Mouse (Mus musculus): Measurements from ENCODE around the gene Rpl14. TPM values are rescaled to one million over a fixed set of nuclear protein-coding genes. Genes with fewer than 3 reads are reported as not detected.

The Rpl14 gene
- polyA plus RNA-seq, 1 experiment = 382 TPM

DNA sequence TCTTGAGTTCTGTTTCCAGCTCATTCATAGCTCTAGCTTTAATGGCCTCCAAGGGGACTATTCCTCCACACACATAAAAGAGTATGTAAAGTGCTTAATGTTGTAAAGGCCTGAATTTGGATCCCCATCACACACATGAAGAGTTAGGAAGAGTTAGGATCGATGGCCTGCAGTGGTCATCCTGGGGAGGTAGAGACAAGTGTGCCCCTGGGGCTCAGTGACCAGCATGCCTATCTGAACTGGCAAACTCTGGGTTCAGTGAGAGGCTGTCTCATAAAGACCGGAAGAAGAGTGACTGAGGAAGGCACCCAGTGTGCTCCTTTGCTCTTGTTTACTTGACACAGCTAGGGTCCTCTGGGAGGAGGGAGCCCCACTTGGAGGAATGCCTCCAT, 914 bp upstream of the Rpl14 start:
- DNase-seq (ENCODE audit: extremely low spot score in 1 of 2, low spot score in 1 of 2) = no peak

DNA sequence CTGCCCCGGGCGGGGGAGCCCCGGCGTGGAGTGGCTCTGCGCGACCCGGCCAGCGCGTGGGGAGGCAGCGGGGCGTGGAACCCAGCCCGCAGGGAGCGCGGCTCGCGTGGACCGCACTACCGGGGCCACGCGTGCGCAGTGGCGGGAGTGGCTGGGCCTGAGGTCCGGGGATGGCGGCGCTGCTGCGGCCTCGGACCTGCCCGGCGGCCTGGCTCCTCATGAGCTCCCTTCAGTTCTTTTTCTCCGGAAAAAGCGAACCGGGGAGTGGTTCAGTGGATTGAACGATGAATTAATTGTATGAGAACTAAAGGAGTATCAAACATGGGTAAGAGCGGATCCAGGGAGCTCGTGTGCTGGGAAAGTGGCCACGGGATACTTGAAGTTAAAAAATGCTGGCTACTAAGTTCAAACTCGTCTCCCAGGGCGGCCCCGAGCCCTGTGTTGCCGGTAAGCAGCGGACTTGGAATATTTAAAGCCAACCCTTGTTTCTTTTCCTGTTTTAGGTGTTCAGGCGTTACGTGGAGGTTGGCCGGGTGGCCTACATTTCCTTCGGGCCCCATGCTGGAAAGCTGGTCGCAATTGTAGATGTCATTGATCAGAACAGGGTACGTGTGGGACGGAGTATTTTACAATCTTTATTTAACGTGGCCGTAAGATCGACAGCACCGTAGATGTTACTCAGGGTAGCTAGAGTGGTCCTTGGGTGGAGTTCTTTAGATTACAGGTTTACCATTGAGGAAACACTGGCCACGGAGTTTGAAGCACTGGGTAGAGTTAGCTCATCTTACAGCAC, 545 bp downstream of the Rpl14 start:
- no peak for DNase-seq (ENCODE audit: extremely low spot score in 1 of 2, low spot score in 1 of 2)

DNA sequence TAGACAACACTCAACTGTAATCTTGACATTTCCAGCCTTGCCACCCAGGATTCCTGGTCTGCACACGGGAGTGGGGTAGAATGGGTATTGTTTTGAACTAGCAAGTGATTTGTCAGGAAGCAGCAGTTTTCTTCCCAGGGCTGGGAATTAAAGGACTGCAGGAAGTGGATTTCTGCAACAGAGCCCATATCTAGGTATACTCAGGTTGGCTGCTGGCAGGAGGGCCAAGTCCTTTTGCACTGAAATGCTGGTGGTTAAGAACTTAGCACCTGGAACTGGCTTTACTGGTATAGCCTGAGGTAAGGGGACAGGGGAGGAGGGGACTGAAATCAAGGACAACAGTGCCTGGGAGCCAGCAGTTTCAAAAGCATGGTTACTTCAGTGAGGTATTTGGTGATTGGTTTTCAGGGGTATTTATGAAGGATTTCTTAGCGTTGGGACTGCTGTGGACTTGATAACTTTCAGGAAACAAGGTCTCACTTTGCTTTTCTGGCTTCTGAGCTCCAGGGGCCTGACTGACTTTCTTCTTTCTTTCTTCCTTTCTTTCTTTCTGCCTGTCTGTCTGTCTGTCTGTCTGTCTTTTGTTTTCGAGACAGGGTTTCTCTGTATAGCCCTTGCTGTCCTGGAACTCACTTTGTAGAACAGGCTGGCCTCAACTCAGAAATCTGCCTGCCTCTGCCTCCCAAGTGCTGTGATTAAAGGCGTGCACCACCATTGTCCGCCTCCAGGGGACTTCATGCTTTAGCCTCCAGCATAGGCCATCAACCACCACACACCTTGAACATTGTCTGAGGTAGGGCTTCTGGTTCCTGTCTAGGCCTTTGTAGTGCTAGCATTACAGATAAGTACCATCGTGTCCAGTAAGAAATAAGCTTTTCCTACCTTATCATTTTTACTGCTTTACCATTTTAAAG, 4.8 kb downstream of the Rpl14 start:
- DNase-seq (ENCODE audit: extremely low spot score in 1 of 2, low spot score in 1 of 2) = no peak

DNA sequence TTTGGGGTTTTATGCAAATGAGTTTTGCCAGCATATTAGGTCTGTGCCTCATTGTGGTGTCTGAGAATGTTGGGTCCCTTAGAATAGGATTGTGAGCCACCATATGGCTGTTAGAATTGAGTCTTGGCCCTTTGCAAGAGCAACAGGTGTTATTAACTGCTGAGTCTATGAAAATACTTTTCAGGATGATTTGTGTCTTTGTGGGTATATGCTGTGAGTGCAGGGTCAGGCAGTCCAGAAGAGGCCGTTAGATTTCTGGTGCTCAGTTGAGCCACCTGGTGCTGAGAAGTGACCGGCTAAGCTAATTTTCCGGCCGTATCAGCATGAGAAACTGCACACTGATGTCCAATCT, 5.4 kb downstream of the Rpl14 start:
- no peak for DNase-seq (ENCODE audit: extremely low spot score in 1 of 2, low spot score in 1 of 2)

DNA sequence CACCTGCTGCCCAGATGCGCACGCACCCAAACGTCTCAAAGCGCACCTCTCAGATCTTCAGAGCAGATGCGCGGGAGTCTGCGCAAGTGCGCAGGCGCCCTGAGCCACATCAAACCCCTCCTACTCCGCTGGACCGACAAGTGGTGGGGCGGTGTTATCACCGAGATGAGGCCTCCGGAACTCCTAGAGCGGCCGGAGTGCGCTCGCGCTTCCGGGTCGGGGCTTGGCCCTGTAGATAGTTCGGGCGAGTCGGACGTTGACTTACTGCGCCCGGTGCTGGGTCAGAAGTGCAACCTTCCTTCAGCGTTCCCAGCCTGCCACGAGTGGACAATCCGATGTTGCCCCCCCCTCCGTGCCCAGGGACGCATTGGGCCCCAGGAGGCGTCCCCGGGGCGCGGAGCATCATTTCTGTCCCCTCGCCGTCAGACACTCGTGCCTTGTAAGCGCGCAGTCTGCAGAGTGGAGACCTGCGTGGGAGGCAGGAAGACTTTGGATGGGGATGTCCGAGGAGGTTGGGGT, 5.9 kb downstream of the Rpl14 start:
- peak; percentile 75 to 88 for DNase-seq (ENCODE audit: extremely low spot score in 1 of 2, low spot score in 1 of 2)

DNA sequence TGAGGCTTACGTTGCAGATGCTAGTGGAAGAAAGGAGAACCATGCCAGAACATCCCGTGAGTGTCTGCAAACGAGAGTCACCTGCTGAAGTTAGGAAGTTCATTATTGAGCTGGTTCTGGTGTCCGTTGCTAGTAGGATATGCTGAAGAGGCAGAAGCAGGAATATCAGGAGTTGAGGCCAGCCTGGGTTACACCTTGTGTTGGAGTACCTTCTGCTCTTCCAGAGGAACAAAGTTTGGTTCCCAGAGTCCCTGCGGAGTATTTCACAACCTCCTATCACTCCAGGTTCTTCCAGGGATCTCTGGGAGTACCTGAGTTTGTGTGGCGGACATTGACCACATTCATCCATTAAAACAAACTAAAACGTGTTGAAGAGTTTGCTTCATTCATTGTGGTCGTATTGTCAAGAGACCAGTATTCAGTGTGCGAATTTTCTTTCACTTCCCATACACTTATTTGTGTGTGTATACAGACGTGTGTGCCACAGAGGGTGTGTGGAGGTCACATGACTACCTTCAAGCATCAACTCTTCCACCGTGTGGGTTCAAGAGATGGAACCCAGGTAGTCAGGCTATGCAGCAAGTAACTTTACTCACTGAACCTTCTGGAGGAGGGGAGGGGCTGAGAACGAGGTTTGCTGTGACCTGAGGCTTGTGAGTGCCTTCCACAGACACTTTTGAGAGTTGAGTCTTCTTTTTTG, 6.6 kb downstream of the Rpl14 start:
- DNase-seq (ENCODE audit: extremely low spot score in 1 of 2, low spot score in 1 of 2) = no peak

DNA sequence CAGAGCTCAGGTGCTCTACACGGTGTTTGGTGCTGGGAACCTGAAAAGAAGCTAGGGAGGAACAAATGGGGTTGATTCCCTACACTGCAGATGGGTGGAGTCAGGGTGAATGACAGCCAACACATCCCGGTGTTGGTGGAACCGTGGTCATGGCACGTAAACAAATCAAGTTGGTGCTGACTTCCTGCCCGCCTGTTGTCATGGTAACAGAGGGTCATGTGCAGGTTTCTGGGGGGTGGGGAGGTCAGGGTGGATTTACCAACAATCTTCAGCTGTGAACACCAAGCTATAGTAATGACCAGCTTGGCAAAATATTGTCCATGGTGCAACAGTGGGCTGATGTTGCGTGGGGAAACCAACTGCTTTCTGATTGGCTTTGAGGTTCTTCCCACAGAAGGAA, 7.5 kb downstream of the Rpl14 start:
- DNase-seq (ENCODE audit: extremely low spot score in 1 of 2, low spot score in 1 of 2) = no peak

DNA sequence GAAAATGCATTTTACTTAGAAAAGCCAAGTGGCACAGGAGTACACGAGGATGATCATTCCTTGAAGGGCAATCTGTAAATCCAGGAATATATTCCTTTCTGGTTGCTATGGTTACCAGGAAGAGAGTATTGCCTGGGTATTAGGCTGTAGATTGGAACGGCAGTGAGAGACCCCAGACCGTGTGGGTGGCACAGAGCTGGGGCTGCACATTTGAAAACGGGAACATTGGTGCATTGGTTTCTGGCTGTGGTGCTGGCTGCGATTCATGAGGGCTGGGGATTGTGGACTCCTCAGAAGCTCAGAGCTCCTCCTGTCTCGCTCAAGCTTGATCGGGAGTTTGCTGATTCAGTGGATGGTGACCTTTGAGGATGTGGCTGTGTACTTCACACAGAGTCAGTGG, 8.6 kb downstream of the Rpl14 start:
- no peak for DNase-seq (ENCODE audit: extremely low spot score in 1 of 2, low spot score in 1 of 2)

DNA sequence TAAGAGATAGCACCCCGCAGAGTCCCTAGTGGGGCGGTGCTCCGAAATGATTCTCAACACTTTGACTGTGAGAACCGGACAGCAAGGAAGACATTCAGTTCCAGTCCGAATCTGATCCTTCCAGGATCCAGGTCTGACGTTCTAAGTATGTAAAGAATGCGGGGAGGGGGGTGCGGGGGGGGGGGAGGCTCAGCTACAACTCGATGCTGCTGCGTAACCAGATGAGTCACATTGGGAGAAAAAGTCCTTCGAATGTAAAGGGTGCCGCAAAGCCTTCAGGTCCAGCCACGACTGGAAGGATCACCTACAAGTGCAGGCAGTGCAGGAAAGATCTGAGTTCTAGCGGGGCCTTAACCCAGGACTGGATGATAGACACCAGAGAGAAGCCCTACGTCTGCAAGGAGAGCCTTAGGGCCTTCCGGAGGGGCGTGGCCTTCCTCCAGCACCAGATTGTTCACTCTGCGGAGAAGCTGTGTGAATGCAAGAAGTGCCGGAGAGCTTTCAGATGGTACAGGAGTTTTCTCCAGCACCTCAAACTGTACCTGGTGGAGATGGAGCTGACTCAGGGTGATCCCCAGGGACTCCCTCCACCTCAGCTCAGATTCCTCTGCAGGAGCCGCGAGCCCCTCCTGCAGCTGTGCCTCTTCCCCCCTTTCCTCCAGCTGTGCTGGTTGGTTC, 10.8 kb downstream of the Rpl14 start:
- DNase-seq (ENCODE audit: extremely low spot score in 1 of 2, low spot score in 1 of 2) = peak in 1 of 2 experiments; percentile 26

DNA sequence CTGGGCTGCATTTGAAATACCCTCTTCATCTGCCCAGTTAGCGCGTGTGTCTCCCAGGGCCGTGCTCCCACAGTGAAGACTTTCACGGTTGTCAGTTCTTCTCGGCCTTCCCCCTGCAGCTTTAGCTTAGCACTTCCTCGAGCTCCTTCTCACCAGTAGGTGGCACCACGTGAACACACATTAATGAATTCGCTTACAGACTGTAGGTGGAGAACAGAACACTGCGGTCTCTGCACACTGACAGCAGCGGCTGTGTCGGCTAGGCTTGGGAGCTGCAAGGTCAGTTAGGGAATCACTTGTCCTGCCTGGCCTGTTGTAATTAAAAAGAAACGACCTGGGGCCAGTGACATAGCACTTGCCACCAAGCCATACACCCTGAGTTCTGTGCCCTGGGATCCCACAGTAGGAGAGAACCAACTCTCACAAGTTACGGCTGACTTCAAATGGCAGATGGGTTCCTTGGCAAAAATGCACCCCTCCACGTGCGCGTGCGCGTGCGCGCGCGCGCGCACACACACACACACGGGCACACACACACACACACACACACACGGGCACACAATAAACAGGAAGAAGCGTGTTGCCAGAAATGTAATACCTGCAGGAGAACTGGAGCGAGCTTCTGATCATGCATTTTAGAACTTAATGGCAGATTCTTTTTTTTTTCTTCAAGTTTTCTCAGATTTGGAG, 11.5 kb downstream of the Rpl14 start:
- DNase-seq (ENCODE audit: extremely low spot score in 1 of 2, low spot score in 1 of 2) = peak; percentile 87 to 95

DNA sequence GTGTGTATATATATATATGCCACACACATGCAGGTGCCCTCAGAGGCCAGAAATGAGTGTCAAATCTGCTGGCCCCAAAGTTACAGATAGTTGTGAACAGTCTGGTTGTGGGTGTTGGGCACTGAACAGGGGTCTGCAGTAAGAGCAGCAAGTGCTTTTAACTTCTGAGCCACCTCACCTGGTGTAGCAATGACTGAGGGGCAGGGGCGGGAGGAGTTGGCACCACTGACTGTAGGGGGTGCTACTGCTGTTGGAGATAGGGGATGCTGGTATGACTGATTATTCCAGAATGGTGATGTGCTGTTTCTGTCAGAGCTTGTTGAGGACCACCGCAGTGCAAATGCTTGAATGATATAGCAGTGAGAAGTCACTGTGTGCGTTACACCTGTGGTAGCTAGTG, 12.1 kb downstream of the Rpl14 start:
- no peak for DNase-seq (ENCODE audit: extremely low spot score in 1 of 2, low spot score in 1 of 2)

DNA sequence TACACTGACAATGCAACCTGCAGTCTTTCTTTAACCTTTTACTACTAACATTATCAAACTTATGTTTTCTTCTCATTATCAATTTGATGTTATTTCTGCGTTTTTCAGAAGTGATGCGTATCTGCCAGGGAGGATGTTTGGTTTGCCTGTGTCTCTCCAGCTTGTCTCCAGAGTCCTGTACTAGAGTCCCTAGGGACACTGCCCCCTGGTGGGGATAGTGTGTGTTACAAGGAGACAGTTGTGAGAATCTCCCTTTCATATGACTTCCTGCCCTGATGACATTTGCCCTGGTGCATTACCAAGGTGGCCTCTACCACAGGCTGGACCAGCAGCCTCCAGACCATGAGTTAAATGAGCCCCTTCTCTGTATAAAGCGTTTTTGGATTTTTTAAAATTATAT, 15.3 kb downstream of the Rpl14 start:
- peak in 1 of 2 experiments; percentile 89 for DNase-seq (ENCODE audit: extremely low spot score in 1 of 2, low spot score in 1 of 2)

DNA sequence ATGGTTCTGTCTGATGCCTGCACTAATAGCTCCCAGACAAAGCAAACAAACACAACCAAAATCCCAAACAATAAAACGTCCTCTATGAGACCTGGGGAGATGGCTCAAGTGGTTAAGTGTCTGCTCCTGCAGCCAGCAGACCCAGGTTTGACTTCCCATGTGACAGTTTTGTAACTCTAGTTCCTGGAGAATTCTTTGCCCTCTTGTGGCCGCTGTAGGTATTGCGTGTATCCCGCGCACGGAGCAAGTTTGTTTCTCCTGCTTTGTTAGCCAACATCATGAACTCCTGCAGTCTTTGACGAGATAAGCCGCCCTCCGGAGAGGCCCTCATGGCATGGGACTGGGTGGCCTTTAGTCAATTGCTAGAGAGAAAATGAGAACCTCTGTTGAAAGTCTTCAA, 20.2 kb downstream of the Rpl14 start:
- DNase-seq (ENCODE audit: extremely low spot score in 1 of 2, low spot score in 1 of 2) = peak in 1 of 2 experiments; percentile 88

DNA sequence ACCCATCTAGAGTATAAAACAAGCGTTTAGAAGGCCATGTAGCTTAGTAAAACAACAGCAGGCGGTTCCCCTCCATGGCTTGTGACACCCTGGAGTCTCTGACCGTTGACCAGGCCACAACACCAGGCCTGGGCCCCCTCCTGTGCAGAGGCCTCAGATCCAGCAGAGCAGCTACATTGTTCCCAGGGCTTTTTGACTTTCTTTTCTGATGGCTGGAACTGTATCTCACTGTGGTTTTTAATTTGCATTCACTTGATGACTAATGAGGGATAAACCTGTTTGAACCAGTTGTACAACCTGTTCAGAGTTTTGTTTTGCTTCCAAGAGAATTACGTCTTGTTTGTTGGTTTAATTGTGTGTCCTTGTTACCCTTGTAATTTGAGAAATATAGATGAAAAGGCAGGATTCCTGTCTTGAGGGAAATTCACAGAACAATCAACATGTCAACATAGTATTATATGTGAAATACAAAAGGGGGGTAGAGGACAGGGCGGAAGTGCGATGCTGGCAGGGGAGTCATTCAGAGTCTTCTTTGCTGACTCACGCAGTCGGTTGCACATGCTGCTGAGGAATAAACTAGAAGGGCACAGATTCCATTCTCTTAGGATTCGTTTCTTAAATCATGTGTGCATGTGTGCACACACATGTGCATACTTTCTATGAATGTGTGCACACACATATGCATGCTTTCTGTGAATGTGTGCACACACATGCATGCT, 22.3 kb downstream of the Rpl14 start:
- DNase-seq (ENCODE audit: extremely low spot score in 1 of 2, low spot score in 1 of 2) = no peak

DNA sequence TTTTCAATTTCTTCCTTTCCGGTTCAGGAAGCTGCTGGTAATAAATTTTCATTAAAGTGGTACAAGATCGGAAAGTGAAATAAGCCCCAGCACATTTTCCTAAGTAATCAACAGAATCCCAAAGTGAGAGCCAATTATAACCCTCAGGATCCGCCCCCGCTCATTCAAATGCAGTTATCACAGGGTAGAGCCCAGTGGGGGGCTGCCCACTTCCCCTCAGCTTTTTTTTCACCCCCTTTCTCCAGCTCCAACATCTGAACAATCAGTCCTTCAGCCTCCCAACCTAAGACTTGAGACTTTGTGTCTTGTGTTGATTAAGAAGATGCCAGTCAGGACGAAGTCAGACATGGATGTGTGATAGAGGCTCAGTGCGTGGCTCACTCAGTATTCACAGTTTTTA, 23.6 kb downstream of the Rpl14 start:
- DNase-seq (ENCODE audit: extremely low spot score in 1 of 2, low spot score in 1 of 2) = no peak

DNA sequence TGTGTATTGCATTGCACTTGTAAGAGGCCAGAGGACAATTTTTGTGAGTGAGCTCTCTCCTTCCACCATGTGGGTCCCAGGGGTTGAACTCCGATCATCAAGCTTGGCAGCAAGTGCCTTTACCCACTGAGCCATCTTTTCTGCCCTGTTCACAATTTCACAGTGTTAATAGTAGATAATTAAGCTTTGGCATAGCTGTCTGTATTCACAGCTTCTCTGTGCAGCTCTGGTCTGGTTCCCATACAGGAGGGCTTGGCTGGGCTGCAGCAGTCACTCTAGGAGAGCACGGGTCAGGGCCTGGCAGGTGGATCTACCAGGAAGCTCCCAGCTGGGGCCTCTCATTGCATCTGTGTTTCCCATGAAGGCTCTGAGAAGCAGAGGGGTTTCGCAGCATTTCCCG, 24.1 kb downstream of the Rpl14 start:
- DNase-seq (ENCODE audit: extremely low spot score in 1 of 2, low spot score in 1 of 2) = no peak

DNA sequence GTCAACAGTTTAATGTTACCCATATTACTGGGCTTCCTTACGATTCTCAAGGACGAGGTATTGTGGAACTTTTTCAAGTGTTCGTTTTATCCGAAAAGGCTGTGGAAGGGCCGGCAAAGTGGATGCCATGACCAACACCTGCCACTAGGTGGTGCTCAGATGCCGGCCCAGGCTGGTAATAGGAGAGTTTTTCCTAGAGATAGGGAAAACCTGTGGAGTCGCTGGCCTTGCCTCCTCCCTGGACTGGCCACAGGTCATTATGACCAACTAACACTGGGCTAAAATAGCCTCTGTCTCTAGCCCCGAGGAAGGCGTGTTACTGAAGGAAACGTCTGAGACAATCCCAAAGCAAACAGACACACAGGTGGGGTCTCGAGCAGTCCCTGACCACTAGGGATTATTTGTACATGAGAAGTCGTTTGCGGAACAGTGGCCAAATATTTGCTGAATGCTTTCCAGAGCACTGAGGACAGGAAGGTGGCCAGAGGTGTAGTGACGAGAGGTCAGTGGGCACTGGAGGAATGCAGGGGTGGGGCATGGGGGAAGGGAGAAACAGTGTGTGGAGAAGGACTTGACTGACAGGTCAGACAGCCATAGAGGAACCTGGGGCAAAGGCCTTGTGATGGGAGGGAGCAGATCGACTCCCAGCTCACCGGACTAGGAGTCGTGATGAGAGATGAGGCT, 30.4 kb downstream of the Rpl14 start:
- DNase-seq (ENCODE audit: extremely low spot score in 1 of 2, low spot score in 1 of 2) = peak; percentile 32 to 84

DNA sequence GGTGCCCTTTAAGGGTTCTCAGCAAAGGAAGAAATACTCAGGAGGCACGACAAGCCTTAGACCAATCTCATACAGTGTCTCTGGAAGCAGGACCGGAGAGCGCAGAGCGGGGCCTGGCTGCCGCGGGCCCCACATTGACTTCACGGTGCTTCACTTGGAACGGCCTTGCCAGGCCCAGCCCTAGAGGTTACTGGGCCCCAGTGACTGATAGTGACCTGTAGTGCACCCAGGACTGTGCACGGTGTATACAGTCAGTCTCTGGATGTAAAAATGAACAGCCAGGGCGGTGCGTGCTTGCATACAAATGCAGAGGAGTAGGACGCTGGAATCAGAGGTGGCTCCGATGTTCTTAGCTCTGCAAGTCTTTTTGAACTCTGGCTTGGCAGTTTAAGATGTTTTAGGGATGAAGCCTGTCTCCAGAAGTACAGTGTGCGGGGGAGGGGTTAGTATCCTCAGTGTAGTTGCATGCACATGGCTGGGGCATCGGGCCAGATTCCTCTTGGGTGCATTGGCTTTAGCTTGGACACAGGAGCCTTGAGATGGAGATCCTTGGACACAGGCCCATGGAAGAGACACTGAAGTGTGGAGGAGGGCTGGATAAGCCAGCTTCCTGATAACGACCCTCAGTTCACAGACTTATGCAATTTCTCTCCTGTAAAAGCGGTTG, 31.1 kb downstream of the Rpl14 start:
- no peak for DNase-seq (ENCODE audit: extremely low spot score in 1 of 2, low spot score in 1 of 2)

Measured in frontal cortex, adult 2 months (tissue).